Mouse (Mus musculus) hindbrain, embryonic 15.5 days (tissue): ENCODE results near the gene Hoxd4. TPM values are rescaled to one million over a fixed set of nuclear protein-coding genes. Genes with fewer than 3 reads are reported as not detected.
A peak's percentile ranks its signal among the peaks of the same experiment; 100 is the strongest.

ENCODE experiments used
- ATAC-seq: fragments of 200-750 bp; cut with Nextera tagmentation; 2 replicates; pipeline ENCODE4 v1.8.0; 2017; ENCODE audit warnings: low read depth, moderate number of reproducible peaks, moderate TSS enrichment; ENCODE audit not compliant: low FRiP score
- H3K27ac ChIP-seq: fragments of 300-500 bp; sonication (generic); replicated peaks from 2 replicates; pipeline ENCODE4 v1.5.1; 2015; ENCODE audit warnings: mild to moderate bottlenecking, inconsistent platforms
- H3K27me3 ChIP-seq: fragments of 300-500 bp; sonication (generic); 2 replicates; pipeline ENCODE4 v1.6.1; 2015; ENCODE audit warnings: control low read depth, inconsistent platforms
- H3K36me3 ChIP-seq: fragments of 300-500 bp; sonication (generic); 2 replicates; pipeline ENCODE4 v1.6.1; 2015; ENCODE audit warnings: control low read depth, inconsistent platforms
- H3K4me1 ChIP-seq: fragments of 300-500 bp; sonication (generic); replicated peaks from 2 replicates; pipeline ENCODE4 v1.6.1; 2015; ENCODE audit warnings: control low read depth, inconsistent platforms
- H3K4me2 ChIP-seq: fragments of 300-500 bp; sonication (generic); 2 replicates; pipeline ENCODE4 v1.6.1; 2015; ENCODE audit warnings: moderate library complexity, mild to moderate bottlenecking, inconsistent platforms
- H3K4me3 ChIP-seq: fragments of 300-500 bp; sonication (generic); 2 replicates; pipeline ENCODE4 v1.5.1; 2015; ENCODE audit warnings: mild to moderate bottlenecking, inconsistent platforms
- H3K9ac ChIP-seq: fragments of 300-500 bp; sonication (generic); 2 replicates; pipeline ENCODE4 v1.6.1; 2015; ENCODE audit warnings: inconsistent platforms
- H3K9me3 ChIP-seq: fragments of 300-500 bp; sonication (generic); 2 replicates; pipeline ENCODE4 v1.6.1; 2016; ENCODE audit warnings: control low read depth, inconsistent platforms
- WGBS: fragments of 180-500 bp; shearing (Covaris S2); methylation state at CpG from one replicate; pipeline ENCODE4 v1.1.7; 2015; 5-methylcytosine and 5-hydroxymethylcytosine counted together
- polyA plus RNA-seq: library from polyadenylated mRNA; unstranded; fragments of >200 nt; fragmentation: Nextera tagmentation; extraction: Ambion mirVana; gene quantifications from 2 replicates; pipeline ENCODE4 v1.2.1, GENCODE M21; 2015

Gene Hoxd4
- polyA plus RNA-seq, 1 experiment from 2014 or later = 2.7 TPM

GRCm38 (mm10) chr2:74748436-74748995 is 36.8 kb downstream of the Hoxd4 start:
- Histone ChIP-seq H3K4me2 (peak overlapping the region; percentile 64), H3K27ac (peak overlapping the region; percentile 85), H3K4me3 (peak overlapping the region; percentile 32), H3K27me3 (peaks cover 41% of the 10 kb centered on the region), H3K9ac (peak overlapping the region; percentile 53), H3K9me3 (no peaks in the 10 kb centered on the region), H3K36me3 (no peaks in the 10 kb centered on the region), H3K4me1 (peaks cover 40% of the 10 kb centered on the region)
- ATAC-seq = no peak
- WGBS = 5% methylated on average over 9 of the region's 9 CpGs

GRCm38 (mm10) chr2:74749337-74750121 is 37.8 kb downstream of the Hoxd4 start:
- peak overlapping the region; percentile 85 for H3K27ac ChIP-seq
- H3K27me3 ChIP-seq = peaks cover 38% of the 10 kb centered on the region
- peak; percentile 83 for ATAC-seq

GRCm38 (mm10) chr2:74750731-74751250 is 39.1 kb downstream of the Hoxd4 start:
- Histone ChIP-seq H3K4me1 (peaks cover 32% of the 10 kb centered on the region), H3K27ac (peak overlapping the region; percentile 85), H3K36me3 (no peaks in the 10 kb centered on the region), H3K4me3 (peak overlapping the region; percentile 32; the same call in 1 of the 2 replicates), H3K9me3 (no peaks in the 10 kb centered on the region), H3K9ac (no peak overlapping the region), H3K27me3 (peaks cover 37% of the 10 kb centered on the region), H3K4me2 (peak overlapping the region; percentile 64)
- WGBS = 22% methylated on average over 5 of the region's 5 CpGs
- no peak for ATAC-seq

More at GRCm38 (mm10) chr2:74749337-74750121, 37.8 kb downstream of the Hoxd4 start:
- Histone ChIP-seq H3K4me2 (peak overlapping the region; percentile 64), H3K4me3 (peak overlapping the region; percentile 32), H3K9me3 (no peaks in the 10 kb centered on the region), H3K4me1 (peaks cover 40% of the 10 kb centered on the region), H3K9ac (peak overlapping the region; percentile 53), H3K36me3 (no peaks in the 10 kb centered on the region)
- under 1% methylated on average over 47 of the region's 47 CpGs for WGBS

GRCm38 (mm10) chr2:74751861-74752260 is 40.1 kb downstream of the Hoxd4 start:
- H3K9ac ChIP-seq = no peak overlapping the region
- H3K4me3 ChIP-seq = no peak overlapping the region
- peaks cover 25% of the 10 kb centered on the region for H3K4me1 ChIP-seq
- no peak for ATAC-seq
- H3K27ac ChIP-seq = 0 out of 2 replicates have a peak overlapping the region, but pooled peaks have one; percentile 30
- H3K9me3 ChIP-seq = no peaks in the 10 kb centered on the region
- H3K4me2 ChIP-seq = no peak overlapping the region
- H3K36me3 ChIP-seq = no peaks in the 10 kb centered on the region
- WGBS = 67% methylated on average over 1 of the region's 1 CpGs
- peaks cover 37% of the 10 kb centered on the region for H3K27me3 ChIP-seq

GRCm38 (mm10) chr2:74752431-74753174 is 40.9 kb downstream of the Hoxd4 start:
- H3K9ac ChIP-seq = peak overlapping the region; percentile 22
- no peaks in the 10 kb centered on the region for H3K9me3 ChIP-seq
- H3K36me3 ChIP-seq = no peaks in the 10 kb centered on the region
- H3K4me2 ChIP-seq = peak overlapping the region; percentile 51
- peak overlapping the region; percentile 30 for H3K4me3 ChIP-seq
- 0 out of 2 replicates have a peak overlapping the region, but pooled peaks have one; percentile 30 for H3K27ac ChIP-seq
- WGBS = 2% methylated on average over 45 of the region's 45 CpGs
- H3K27me3 ChIP-seq = peaks cover 42% of the 10 kb centered on the region
- H3K4me1 ChIP-seq = peaks cover 25% of the 10 kb centered on the region
- peak; percentile 42; the same call in 1 of the 2 replicates for ATAC-seq

GRCm38 (mm10) chr2:74753175-74753523 is 41.4 kb downstream of the Hoxd4 start:
- peak overlapping the region; percentile 30 for H3K4me3 ChIP-seq
- peaks cover 47% of the 10 kb centered on the region for H3K27me3 ChIP-seq
- H3K4me2 ChIP-seq = peak overlapping the region; percentile 51
- H3K27ac ChIP-seq = peak overlapping the region; percentile 23; the same call in 1 of the 2 replicates
- peak overlapping the region; percentile 22 for H3K9ac ChIP-seq
- H3K9me3 ChIP-seq = no peaks in the 10 kb centered on the region
- no peaks in the 10 kb centered on the region for H3K36me3 ChIP-seq
- under 1% methylated on average over 25 of the region's 25 CpGs for WGBS
- ATAC-seq = peak; percentile 9; the same call in 1 of the 2 replicates
- peaks cover 25% of the 10 kb centered on the region for H3K4me1 ChIP-seq

- Histone ChIP-seq H3K27me3 (peaks cover 53% of the 10 kb centered on the region), H3K9me3 (no peaks in the 10 kb centered on the region), H3K27ac (no peak overlapping the region), H3K4me2 (no peak overlapping the region), H3K4me3 (no peak overlapping the region), H3K9ac (no peak overlapping the region), H3K4me1 (peaks cover 25% of the 10 kb centered on the region), H3K36me3 (no peaks in the 10 kb centered on the region)
- ATAC-seq = no peak
- 25% methylated on average over 5 of the region's 5 CpGs for WGBS
Observed at GRCm38 (mm10) chr2:74753711-74754110, 42.0 kb downstream of the Hoxd4 start.

- 4% methylated on average over 1 of the region's 1 CpGs for WGBS
- peaks cover 78% of the 10 kb centered on the region for H3K27me3 ChIP-seq
Observed at GRCm38 (mm10) chr2:74760146-74760545, 48.4 kb downstream of the Hoxd4 start.

GRCm38 (mm10) chr2:74761941-74762340 is 50.2 kb downstream of the Hoxd4 start:
- ATAC-seq = no peak
- H3K4me3 ChIP-seq = peak overlapping the region; percentile 52
- H3K27me3 ChIP-seq = peaks cover 79% of the 10 kb centered on the region

More at GRCm38 (mm10) chr2:74760146-74760545, 48.4 kb downstream of the Hoxd4 start:
- Histone ChIP-seq H3K4me2 (no peak overlapping the region), H3K4me1 (peaks cover 18% of the 10 kb centered on the region), H3K9me3 (no peaks in the 10 kb centered on the region), H3K36me3 (no peaks in the 10 kb centered on the region), H3K27ac (no peak overlapping the region), H3K4me3 (no peak overlapping the region), H3K9ac (no peak overlapping the region)
- ATAC-seq = no peak

GRCm38 (mm10) chr2:74762522-74763244 is 51.0 kb downstream of the Hoxd4 start, which contains the start of gene Hoxd1:
Gene Hoxd1 (plus strand): TSS chr2:74762980.
- Histone ChIP-seq H3K4me3 (peak within 1 kb of the TSS; percentile 52), H3K4me2 (peak within 1 kb of the TSS; percentile 96), H3K4me1 (peaks cover 18% of the 10 kb centered on the region), H3K9ac (peak within 1 kb of the TSS; percentile 16), H3K27me3 (peaks cover 73% of the 10 kb centered on the region), H3K9me3 (no peaks in the 10 kb centered on the region), H3K27ac (no peak within 1 kb of the TSS), H3K36me3 (no peaks in the 10 kb centered on the region)
- under 1% methylated on average over 58 of the region's 61 CpGs for WGBS
- peak; percentile 75 for ATAC-seq

More at GRCm38 (mm10) chr2:74761941-74762340, 50.2 kb downstream of the Hoxd4 start:
- Histone ChIP-seq H3K4me1 (peaks cover 18% of the 10 kb centered on the region), H3K27ac (no peak overlapping the region), H3K9me3 (no peaks in the 10 kb centered on the region), H3K36me3 (no peaks in the 10 kb centered on the region), H3K9ac (no peak overlapping the region), H3K4me2 (peak overlapping the region; percentile 96)
- WGBS = 8% methylated on average over 13 of the region's 13 CpGs

GRCm38 (mm10) chr2:74763245-74763735 is 51.6 kb downstream of the Hoxd4 start:
- under 1% methylated on average over 49 of the region's 53 CpGs for WGBS
- H3K9me3 ChIP-seq = no peaks in the 10 kb centered on the region
- H3K36me3 ChIP-seq = no peaks in the 10 kb centered on the region
- peak overlapping the region; percentile 96 for H3K4me2 ChIP-seq
- peak overlapping the region; percentile 52 for H3K4me3 ChIP-seq
- peaks cover 18% of the 10 kb centered on the region for H3K4me1 ChIP-seq
- H3K27me3 ChIP-seq = peaks cover 67% of the 10 kb centered on the region
- ATAC-seq = no peak
- H3K27ac ChIP-seq = no peak overlapping the region
- peak overlapping the region; percentile 16 for H3K9ac ChIP-seq
